Mouse (Mus musculus): ENCODE data around the gene Adamts4. TPM values are rescaled to one million over a fixed set of nuclear protein-coding genes. Genes with fewer than 3 reads are reported as not detected.

Adamts4 gene
- total RNA-seq, 2 experiments from 2014 or later = 0.28 to 0.54 TPM

DNA sequence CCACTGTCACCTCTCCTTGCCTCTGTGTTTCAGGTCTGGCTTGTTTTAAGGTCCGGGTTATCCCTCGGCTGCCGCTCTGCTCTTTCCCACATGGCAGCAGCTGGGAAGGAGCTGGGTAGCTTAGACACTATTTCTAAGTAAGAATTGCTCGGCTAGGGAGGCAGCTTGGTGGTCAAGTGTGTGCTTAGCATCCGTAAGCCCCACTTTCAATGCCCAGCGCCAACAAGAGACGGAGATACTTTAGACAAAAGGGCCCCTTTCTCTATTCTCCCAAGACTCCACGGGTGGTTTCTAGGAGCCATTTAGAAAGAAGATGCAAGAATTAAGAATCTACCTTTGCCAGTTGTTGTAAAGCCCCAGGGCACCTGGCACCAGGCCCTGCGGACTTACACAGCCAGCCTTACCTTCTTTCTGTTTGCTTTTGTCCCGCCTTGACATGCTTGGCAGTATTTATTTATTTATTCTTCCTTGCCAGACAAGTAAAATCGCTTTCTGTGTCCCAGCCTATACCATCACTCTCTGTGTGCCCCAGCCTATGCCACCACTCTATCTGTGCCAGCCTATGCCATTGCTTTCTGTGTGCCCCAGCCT lies 25.0 kb downstream of the Adamts4 start:
- no peak for DNase-seq

DNA sequence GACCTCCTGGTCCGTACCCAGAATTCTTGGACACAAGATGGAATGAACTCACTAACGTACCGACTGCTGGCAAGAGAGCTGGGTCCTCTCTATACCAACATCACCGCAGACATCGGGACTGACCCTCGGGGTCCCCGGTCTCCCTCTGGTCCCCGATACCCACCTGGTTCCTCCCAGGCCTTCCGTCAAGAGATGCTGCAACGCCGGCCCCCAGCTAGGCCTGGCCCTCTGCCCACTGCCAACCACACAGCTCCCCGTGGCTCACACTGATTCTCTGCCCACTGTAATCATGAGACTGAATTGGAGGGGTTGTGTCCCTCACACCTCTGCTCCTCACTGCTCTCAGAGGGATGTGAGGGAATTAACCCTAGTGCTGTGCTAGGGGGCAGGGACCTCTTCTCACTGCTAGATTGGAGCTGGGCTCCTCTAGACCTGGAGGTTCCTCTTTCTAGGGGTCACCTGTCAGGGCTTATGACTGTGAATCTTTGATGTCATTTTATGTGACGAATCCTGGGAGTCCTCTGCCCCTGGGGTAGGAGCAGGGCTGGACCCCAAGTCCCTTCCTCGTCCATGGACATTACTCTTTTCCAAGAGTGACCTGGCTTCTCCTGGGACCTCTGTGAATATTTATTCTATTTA lies 26.0 kb downstream of the Adamts4 start:
- no peak for DNase-seq
- intact Hi-C loops (cut with DNase I) = no loop called here

More for the DNA sequence above, 25.0 kb downstream of the Adamts4 start:
- intact Hi-C loops (cut with DNase I) = no loop called here

DNA sequence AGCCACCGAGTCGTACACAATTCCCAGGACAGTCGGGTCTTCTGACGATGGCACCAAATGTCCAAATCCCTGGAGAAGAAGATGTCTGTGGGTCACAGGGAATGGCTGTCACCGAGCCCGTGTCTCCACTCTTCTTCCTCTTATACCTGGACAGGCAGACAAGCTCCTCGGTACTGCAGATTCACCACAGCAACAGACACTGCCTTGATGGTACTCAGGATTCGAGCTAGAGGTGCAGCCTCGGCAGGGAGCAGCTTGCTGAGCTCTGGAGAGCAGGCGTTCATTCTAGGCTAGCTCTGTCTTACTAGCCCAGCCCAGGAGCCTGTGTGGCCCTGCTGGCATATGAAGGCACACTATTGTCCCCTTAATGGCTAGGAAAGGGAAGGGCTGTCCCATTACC lies 27.5 kb downstream of the Adamts4 start:
- intact Hi-C loops (cut with DNase I) = no loop called here
- no peak for DNase-seq

DNA sequence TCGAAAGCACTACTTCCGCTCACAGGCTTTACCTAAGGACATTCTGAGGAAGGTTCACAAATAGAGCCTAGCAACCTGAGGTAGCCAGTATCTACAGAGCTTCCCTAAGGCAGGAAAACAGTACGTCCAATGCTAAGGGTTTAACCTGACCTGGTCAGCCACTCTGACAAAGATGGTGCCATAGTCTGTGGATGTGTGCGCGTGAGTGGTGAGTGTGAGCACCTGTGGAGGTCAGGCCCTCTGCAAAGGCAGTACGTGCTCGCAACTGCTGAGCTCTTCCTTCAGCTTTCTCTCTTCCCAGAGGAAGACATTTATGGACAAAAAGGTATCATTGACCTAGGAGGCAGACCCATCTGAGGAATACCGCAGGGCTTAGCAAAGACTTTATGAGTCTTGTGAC lies 28.2 kb downstream of the Adamts4 start:
- intact Hi-C loops (cut with DNase I) = no loop called here
- no peak for DNase-seq

DNA sequence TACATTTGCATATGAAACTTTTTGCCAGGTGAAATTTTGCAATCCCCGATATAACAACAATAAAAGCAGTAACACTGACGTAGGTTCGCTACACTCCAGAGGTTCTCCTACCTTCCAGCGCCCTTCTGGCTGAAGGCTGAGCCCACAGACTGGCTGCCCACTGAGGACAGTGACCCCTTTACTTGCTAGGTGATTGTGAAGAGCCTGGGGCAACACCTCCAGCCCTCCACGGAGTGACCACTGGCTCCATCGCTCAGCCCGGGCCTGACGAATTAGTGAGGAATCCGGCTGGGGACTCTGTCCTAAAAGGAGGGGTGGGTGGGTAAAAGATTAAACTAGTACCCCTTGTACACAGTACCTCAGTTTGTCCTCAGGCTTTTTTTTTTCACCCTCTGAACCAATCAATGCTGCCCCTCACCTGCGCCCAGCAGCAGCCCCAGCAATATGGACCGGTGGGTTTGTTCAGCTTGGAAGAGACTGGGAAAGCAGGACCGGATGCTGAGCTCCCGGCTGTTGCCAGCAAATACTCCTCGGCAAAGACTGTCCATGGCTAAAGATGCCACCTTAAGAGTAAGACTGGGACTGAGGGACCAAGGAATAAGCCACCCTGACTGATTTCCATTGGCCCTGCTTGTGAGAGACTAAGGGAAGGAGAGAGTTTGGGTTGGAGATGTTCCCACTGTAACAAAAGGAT lies 28.9 kb downstream of the Adamts4 start:
- intact Hi-C loops (cut with DNase I) = no loop called here
- DNase-seq = no peak

DNA sequence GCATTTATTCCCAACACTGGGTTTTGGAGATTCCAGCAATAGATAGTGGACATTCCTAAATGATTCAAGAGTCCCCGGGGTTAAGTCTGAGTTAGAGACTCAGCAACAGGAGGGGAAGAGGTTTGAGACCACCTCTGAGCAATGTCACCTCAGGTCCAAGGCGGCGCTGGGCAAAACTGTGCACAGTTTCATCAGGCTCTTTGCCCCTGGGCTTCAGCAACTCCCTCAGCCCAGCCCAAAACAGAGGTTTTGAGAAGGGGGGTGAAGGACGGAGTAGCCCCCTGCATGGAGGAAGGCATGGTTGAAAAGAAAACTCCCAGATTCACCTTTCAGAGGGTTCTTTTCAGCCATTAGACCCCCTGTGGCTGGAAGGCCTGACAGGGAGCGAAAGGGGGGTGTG lies 29.5 kb downstream of the Adamts4 start:
- intact Hi-C loops (cut with DNase I) = loop anchor here (10.0 kb wide), 1 partner anchor 165 kb away; the partner anchor contains the start of gene Cfap126
- no peak for DNase-seq

DNA sequence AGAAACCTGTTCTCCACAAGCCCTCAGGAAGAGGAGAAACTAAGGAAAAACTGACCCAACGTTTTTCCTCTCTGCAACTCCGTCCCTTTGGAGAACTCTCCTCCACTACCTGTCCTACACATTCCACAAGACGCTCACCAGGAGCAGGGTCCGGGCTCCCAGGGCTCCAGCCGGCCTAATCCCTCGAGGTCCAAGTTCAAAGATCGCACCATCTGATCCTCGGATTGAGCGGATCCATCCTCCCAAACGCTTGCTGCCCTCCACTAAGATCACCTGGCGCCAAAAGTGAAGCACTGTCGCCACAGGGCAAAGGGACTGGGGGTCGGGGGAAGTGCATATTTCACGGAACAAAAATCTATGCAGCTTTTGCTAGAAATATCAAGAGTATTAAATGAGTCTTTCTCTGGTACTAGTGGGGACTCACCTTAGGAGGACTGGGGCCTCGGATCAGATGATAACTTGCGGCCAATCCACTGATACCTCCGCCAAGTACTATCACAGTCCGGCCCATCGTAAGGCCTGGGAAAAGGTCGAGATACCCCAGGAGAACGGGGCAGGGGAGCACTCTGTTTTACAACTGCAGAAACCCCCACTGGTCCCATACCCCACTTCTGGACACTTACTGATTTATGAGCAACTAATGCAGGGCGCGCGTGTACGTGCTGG lies 30.2 kb downstream of the Adamts4 start:
- intact Hi-C loops (cut with DNase I) = loop anchor here (10.0 kb wide), 1 partner anchor 166 kb away; the partner anchor contains the start of gene Cfap126
- no peak for DNase-seq

DNA sequence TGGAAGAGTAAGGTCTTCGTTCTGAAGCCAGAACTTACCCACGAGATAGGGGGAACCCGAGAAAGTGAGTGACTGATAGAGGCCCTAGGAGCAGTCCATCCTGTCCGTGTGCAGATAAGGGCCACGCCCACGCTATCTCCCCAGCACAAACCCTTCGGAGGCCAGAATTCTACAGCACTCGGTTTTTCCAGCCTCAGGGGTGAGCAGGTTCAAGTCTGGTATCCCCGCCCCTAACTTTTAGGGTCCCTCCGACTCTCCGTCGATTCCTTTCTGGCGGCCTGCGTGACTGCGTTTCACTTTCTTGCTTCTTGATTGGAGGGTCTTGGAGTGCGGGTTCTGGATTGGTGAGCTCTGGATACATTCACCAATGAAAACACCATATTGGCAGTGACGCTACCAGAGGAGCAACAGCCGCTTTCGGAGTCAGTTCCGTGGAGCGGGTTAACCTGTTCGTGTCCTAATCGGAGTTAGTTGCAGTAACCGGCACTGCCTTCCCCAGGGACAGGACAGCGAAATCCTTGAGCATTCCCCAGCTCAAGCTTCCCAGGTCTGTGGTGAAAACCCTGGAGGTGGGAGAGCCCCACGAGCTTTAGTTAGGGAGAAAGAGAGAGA lies 30.8 kb downstream of the Adamts4 start, which contains the start of gene Ppox:
Gene Ppox (minus strand): TSS at position 271 of the 612 bp plus-strand sequence.
- intact Hi-C loops (cut with DNase I) = loop anchor here (10.0 kb wide), 1 partner anchor 166 kb away; the partner anchor contains the start of gene Cfap126
- DNase-seq = peak in 1 of 2 experiments; percentile 86

DNA sequence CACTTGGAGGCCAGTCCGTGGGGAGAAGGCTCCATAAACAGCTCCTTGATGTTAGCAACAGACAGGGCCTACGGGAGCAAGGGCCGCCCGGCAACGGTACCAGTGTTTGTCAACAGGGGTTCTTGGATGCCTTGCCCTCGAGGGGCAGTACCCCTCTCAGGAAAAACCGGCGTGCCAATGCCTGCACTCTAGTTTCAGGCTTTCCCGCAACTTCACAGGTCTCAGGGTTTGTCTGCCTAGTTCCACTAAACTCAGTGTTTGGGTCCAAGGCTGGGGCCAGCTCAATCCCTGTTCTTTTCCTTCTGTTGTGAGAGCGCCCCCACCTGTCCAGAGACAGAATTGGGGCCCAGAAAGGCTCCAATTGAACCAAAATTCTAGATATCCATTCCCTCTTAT lies 31.3 kb downstream of the Adamts4 start:
- intact Hi-C loops (cut with DNase I) = loop anchor here (10.0 kb wide), 1 partner anchor 167 kb away; the partner anchor contains the start of gene Cfap126
- peak; percentile 73 to 90 for DNase-seq

DNA sequence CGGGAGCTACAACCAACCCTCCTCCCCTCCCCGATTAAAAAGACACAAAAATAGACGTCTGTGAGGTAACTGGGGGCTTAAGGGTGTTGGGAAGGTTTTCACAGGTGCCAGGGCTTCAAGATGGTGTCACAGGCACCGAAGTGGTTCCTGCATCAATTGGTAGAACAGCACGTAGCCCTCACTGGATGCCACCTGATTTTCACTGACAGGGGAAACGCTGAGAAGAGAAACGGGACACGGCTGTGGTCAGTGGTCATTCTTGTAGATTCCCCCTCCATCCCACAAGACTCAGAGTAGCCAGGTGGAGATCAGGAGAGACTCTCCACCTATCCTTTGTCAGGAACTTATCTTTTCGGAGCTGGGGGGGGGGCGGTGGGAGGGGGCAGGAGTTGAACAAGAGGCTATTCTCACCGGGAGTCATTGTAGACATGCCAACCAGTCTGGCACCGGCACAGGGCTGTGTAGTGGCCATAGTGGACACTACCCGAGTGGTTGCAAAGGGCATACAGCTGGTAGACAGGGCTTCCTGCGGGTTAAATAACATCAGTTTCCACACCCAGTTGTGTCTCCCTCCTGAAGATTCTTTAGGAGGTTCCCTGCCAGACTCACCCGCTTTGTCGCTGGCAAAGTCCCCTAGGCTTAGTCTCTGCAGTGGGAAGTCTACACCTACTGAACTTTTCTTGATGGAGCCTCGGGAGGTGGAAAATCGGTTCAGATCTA lies 32.0 kb downstream of the Adamts4 start:
- DNase-seq = no peak

DNA sequence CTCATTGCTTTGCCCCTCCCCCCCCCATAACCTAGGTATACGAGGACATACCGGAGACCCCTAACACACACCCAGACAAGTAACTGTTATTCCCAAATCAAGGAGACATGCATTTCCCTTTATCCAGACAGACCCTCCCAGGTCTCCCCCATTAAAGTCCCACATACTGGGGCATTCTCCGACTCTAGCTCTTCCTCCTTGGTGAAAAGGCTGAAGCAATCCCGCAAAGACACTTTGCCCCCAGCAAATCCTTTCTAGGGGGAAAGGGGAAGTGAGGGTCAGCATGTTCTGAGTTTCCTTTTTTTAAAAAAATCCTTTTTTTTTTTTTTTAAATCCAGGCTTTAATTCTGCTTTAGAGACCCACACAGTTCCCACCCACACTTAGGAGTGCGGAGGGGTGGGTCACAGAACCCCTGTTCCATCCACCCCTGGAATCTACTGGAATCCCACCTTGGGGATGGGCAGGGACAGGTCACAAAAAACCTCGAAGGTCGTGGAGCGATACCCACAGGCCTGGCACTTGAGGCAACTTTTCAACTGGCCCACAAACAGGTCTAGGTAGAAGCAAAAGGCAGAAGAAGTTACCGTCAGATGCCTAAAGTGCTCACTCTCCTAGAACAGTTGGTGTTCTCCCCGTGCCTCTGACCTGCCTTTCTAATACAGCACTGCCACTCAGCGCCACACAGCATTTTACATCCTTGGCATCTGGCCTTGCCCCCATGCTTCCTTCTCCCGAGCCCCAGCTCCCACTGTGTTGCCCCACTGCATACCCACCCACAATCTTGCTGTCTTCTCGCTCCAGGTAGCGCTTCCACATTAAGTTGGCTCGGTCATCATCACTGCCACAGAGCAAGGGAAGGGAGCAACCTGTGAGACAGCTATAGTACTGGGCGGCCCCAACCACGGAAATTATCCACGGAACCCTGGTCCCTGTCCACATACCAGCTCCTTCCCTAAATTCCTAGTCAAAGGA lies 33.3 kb downstream of the Adamts4 start:
- intact Hi-C loops (cut with DNase I) = loop anchor here (10.0 kb wide), 1 partner anchor 169 kb away; the partner anchor contains the start of gene Cfap126
- no peak for DNase-seq

More for the DNA sequence above, 32.0 kb downstream of the Adamts4 start:
- intact Hi-C loops (cut with DNase I) = loop anchor here (10.0 kb wide), 1 partner anchor 167 kb away; the partner anchor contains the start of gene Cfap126

DNA sequence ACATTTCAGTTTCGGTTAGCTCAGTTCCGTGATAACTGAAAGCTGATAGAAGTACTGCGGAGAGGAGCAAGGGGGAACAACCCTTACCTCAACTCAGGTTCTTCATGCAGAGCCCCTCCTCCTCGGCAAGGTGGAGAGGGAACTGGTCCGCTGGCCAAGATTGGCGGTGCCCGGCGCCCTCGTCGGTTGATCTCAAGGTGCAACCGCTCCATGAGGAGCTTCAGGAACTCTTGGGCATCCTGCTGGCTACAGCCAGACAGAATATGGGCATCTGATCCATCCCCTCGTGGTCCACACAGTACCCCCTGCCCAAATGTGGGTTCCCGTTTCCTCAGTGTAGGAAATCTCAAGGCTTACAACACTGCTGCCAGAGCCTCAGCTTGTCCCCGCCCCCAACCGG lies 34.3 kb downstream of the Adamts4 start:
- intact Hi-C loops (cut with DNase I) = loop anchor here (10.0 kb wide), 1 partner anchor 170 kb away; the partner anchor contains the start of gene Cfap126

DNA sequence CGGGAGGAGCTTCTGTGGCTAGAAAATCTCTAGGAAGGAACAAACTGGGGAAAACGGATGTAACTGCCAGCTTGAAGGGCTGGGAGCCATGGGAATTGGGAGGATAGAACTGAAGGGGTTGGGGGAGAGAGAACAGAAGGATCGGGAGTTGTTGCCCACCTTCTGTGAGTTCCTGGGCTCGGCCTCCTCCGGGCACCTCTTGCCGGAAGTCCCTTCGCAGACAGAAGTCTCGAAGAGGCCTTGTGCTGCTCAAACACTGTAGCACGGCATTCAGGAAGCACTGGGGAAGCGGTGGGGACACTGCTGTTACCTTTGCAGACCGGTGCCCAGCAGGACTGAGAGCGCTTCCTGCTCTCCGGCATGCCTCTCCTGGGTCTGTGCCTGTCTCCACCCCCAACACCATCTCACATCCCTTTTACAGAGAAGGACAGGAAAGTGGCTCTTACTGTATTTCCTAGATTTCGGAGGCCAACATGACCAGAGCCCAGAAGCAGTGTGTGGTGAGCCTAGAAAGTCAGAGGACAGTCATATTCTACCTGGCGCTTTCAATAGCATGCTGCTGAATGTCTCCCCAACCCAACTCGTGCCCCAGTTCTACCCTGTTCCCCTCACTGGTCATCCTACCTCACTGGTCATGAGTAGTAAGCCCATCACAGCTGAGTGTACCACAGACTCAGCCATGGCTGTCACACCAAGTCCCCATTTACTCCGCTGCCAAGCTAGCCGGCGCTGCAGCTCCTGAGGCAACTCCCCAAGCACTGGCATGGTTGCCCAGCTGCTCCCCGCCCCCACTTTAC lies 35.1 kb downstream of the Adamts4 start:
- intact Hi-C loops (cut with DNase I) = loop anchor here (10.0 kb wide), 1 partner anchor 170 kb away; the partner anchor contains the start of gene Cfap126

More for the DNA sequence above, 34.3 kb downstream of the Adamts4 start:
- no peak for DNase-seq

DNA sequence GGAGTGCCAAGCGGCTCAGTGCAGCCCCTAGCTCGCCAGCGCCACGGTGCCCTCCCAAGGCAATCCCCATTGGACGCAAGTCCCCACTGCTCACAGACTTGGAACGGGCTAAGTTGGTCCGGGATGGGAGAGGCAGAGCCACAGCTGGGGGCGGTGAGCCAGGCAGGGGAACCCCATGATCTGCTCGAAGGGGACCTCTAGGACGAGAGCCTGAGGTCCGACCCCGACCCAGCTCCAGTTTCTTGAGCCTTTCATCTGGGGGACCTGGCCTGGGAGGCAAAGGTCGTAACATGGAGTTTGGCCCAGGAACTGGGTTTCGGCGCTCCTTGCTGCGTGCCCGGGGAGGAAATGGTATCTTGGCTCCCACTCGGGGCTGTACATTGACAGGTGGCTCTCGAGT lies 36.3 kb downstream of the Adamts4 start:
- intact Hi-C loops (cut with DNase I) = loop anchor here (10.0 kb wide), 1 partner anchor 172 kb away; the partner anchor contains the start of gene Cfap126
- no peak for DNase-seq

More for the DNA sequence above, 35.1 kb downstream of the Adamts4 start:
- DNase-seq = no peak

DNA sequence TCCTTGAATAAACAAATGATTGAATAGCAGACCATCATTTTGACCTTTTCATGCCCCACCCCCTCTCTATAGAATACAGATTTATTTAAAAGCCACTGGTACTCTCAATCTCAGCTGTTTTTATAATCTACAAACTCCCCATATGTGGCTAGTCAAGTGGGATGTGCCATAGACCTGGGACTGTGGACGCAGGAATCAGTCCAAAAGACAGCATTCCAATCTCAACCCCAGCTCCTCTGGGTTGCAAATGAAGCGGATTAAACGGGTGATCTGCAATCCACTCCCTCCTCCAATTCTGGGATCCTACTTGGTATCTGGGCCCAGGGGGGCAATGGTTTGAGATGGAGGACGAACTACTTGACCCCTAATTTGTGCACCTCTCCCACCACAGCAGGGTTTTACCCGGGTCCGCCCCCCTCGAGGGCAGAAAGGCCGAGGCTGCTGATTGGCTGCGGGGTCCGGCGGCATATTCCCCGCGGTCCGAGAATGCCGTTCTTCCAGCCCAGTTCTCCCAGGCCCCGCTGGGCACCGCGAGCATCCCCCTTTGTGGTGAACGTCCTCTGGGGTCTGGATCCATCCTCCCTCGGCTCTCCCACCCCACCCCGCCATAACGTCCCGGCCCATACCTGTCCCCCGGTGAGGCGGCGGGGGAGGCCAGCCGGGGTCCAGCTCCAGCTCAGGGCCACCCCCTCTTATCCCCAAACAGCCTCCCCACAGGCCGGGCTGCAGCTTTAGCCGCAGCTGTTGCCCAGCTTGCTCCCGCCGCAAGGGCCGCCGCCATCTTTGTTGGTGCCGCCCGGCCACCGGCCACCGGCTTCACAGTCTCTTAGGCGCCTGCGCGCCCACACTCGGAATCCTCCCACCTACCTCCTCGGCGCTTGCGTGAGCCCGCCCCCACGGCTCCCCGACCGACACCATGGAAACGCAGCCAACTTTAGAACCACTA lies 37.2 kb downstream of the Adamts4 start, which contains the start of gene Usp21:
Gene Usp21 (minus strand): TSS at position 856 of the 946 bp plus-strand sequence.
- intact Hi-C loops (cut with DNase I) = loop anchor here (10.0 kb wide), 1 partner anchor 173 kb away; the partner anchor contains the start of gene Cfap126
- peak; percentile 88 to 91 for DNase-seq

DNA sequence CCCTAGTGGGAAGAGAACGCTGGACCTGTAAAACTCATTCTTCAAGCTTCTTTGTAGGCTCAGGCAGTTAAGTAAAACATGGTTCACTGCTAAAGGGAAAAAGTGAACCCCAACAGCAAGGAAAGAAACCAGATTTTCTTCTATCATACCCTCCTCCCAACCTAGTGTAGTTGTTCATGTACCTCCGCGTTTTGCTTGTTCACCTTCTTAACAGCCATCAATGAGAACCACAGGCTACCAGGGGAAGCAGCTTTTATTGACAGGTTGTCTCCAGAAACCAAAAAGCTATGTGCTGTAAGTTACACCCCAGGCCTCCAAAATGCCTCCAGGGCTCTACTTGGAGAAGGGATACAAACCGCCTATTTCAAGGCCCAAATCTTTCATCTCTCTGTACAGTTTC lies 38.1 kb downstream of the Adamts4 start:
- intact Hi-C loops (cut with DNase I) = loop anchor here (10.0 kb wide), 1 partner anchor 174 kb away; the partner anchor contains the start of gene Cfap126
- DNase-seq = no peak
